8 mouse cellular contexts compared by ENCODE assay signal in the genomic region with DNA sequence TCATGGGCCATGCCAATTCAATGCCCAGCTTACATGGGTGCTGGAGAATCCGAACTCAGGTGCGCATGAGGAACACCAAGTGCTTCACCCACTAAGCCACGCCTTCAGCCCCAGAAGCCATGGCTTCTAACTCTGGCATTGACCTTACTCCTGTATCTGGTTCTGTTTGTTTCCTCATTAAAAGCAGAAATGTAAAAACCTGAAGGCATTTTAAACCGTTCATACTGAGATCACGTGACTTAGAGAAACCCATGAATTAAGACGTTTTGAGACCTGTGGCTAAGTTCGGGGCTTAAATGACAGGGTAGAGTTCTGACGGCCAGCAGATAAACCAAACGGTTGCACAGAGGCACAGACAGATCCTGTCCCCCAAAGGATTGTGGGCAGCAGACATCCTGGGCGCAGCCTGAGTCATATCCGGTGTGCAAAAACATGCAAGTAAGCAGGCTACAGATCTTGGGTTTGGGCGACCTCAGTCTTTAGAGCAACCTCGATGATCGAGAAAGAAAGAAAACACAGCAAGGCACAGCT. TPM values are rescaled to one million over a fixed set of nuclear protein-coding genes. Genes with fewer than 3 reads are reported as not detected.
DNase-seq lines count a peak whose midpoint lies in the region; ATAC-seq lines count a peak whose summit lies in the region.

No protein-coding gene starts in this region.

- ATAC-seq in heart, embryonic 11.5 days (replicated peaks; ENCODE audit: insufficient number of reproducible peaks, low FRiP score, low TSS enrichment), result no peak

- H3K9ac ChIP-seq in heart, embryonic 11.5 days (ENCODE audit: low read depth, low read length), result 0 out of 2 replicates have a peak overlapping the region, but pooled peaks have one; percentile 16

- 60% methylated on average over 14 of the region's 14 CpGs for WGBS in heart, embryonic 11.5 days (ENCODE audit: insufficient replicate concordance)
- 76% methylated on average over 14 of the region's 14 CpGs for WGBS in midbrain, embryonic 10.5 days

- intact Hi-C loops in gastrocnemius, postnatal 14 days (cut with DNase I; ENCODE audit: low total_unique reads), result loop anchor here (5.0 to 10.0 kb wide), 2 partner anchors 188 to 415 kb away; no protein-coding TSS in a partner anchor

- H3K4me2 ChIP-seq in heart, embryonic 11.5 days, result peak overlapping the region; percentile 52

- H3K9me3 ChIP-seq in heart, embryonic 11.5 days (replicated peaks; ENCODE audit: control insufficient read depth, low read length), result no peaks in the 10 kb centered on the region; the same call in 1 of the 2 replicates
- H3K9me3 ChIP-seq in midbrain, embryonic 10.5 days (replicated peaks), result no peaks in the 10 kb centered on the region

- no peak overlapping the region for H3K27ac ChIP-seq in heart, embryonic 11.5 days (ENCODE audit: low read depth, low read length)
- H3K27ac ChIP-seq in midbrain, embryonic 10.5 days (replicated peaks), result 0 out of 2 replicates have a peak overlapping the region, but pooled peaks have one; percentile 13

- H3K4me1 ChIP-seq in heart, embryonic 11.5 days (ENCODE audit: control insufficient read depth, insufficient read depth, low read length), result 0 out of 2 replicates have a peak, but pooled peaks cover 2% of the 10 kb centered on the region
- H3K4me1 ChIP-seq in midbrain, embryonic 10.5 days, result peaks cover 5% of the 10 kb centered on the region; the same call in 1 of the 2 replicates

- DNase-seq in kidney, adult 18-20 months, result peak; percentile 25
- no peak for DNase-seq in kidney, postnatal 10 days
- DNase-seq in adrenal gland, postnatal 14 days, result peak; percentile 51
- peak; percentile 24 to 56 for DNase-seq in kidney, postnatal 25 days
- no peak for DNase-seq in midbrain, embryonic 10.5 days (ENCODE audit: low spot score)
- DNase-seq in thymus, postnatal 0 days (ENCODE audit: low spot score), result peak; percentile 88
- no peak for DNase-seq in gastrocnemius, postnatal 14 days

- no peaks in the 10 kb centered on the region for H3K27me3 ChIP-seq in heart, embryonic 11.5 days (ENCODE audit: control insufficient read depth, insufficient read depth, low read length)
- H3K27me3 ChIP-seq in midbrain, embryonic 10.5 days (ENCODE audit: low read depth, poor library complexity, severe bottlenecking), result no peaks in the 10 kb centered on the region

- H3K36me3 ChIP-seq in heart, embryonic 11.5 days (ENCODE audit: control insufficient read depth, insufficient read depth, low read length), result no peaks in the 10 kb centered on the region
- H3K36me3 ChIP-seq in midbrain, embryonic 10.5 days, result no peaks in the 10 kb centered on the region

- H3K4me3 ChIP-seq in heart, embryonic 11.5 days (ENCODE audit: low read depth, low read length), result no peak overlapping the region
- 0 out of 2 replicates have a peak overlapping the region, but pooled peaks have one; percentile 3 for H3K4me3 ChIP-seq in midbrain, embryonic 10.5 days

RNA-seq across cellular contexts. Expression of a gene that starts 32.2 kb away (rescaled TPM):
- not detected in 2 replicates for total RNA-seq in adrenal gland, postnatal 14 days (2021)
- not detected in 2 replicates for polyA plus RNA-seq in heart, embryonic 11.5 days (2014; fragmentation: Nextera tagmentation; extraction: Ambion mirVana)
- polyA plus RNA-seq in midbrain, embryonic 10.5 days (2016; fragmentation: Nextera tagmentation; extraction: Ambion mirVana), result not detected in 2 replicates
- 1.2 and 1.3 TPM in 2 replicates for polyA plus RNA-seq in thymus, postnatal 0 days (2015; fragmentation: Nextera tagmentation; extraction: Ambion mirVana)
- total RNA-seq in gastrocnemius, postnatal 14 days (2021), result not detected

Comparison
In these comparisons a context has a peak if more than half of its experiments do, and no peak if none do; other contexts are left out.
1. DNase-seq: peak in kidney, adult 18-20 months (single experiment), adrenal gland, postnatal 14 days (single experiment), kidney, postnatal 25 days (2 of 2) and thymus, postnatal 0 days (single experiment); none in kidney, postnatal 10 days (single experiment), midbrain, embryonic 10.5 days (single experiment) and gastrocnemius, postnatal 14 days (single experiment).